Mouse (Mus musculus): ENCODE results near the gene Hacl1.
"Not testable (repeated sequence)": the region's sequence is repeated elsewhere in the genome, so short reads cannot be mapped to it uniquely, and the experiment has no call there.

Hacl1 gene

GRCm38 (mm10) chr14:31641506-31642155 is 545 bp upstream of the Hacl1 start:
- no peak for DNase-seq (ENCODE audit: low spot score)

GRCm38 (mm10) chr14:31640346-31640889 is 668 bp downstream of the Hacl1 start, which contains the start of gene Gm49387:
TSS of gene Gm49387 (minus strand) at chr14:31640878.
- DNase-seq (ENCODE audit: low spot score) = peak; percentile 40

- DNase-seq (ENCODE audit: low spot score) = no peak
Measured at GRCm38 (mm10) chr14:31630677-31631076, 10.4 kb downstream of the Hacl1 start.

GRCm38 (mm10) chr14:31622748-31623147 is 18.3 kb downstream of the Hacl1 start:
- no peak for DNase-seq (ENCODE audit: low spot score)

DNA sequence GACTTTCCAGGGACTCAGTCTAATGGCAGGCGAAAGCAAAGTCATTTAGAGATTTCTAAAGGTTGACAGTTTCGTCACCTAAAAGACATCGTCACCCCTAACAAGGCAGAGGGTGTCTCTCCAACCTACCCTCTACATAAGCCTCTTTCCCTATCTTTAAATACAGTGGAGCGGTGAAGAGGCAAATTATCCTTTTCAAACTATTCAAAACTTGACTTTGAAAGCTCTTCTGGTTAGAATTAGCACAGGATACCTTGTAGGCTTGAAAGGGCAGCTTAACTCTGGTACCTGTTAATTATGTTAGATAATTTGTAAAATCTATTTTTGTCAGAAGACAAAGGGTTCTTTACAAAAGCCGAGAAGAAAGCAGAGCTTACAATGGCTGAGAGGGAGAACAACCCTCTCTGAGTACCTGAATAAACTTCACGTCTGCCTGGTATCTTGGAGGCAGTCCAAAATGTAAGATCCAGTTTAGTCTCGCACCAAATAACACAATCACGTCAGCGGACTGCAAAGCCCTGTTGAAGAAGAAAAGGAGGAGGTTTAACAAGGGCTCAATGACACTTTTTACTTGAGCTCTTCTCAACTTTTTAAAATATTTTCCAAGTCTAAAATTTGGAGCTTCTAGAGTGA is 20.4 kb downstream of the Hacl1 start:
- no peak for DNase-seq (ENCODE audit: low spot score)

- no peak for DNase-seq (ENCODE audit: low spot score)
Measured at GRCm38 (mm10) chr14:31617997-31618396, 23.1 kb downstream of the Hacl1 start.

DNA sequence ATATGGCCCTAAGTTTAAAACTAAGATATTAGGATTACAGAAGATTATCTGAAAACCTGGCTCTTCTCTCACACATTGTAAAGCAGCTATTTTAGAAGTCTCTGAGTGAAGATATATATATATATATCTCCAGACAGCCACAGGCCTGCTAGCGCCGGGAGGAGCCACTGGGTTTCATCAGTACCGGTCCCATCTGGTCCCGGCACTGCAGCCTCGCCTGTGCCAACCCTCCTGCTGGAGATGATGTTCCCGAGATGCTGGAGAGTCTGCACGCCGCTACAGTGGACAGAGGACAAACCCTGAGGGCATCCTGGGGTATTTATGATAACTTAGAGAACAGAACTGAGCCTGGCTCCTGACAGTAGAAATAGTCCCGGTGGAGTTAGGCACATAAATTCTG is 23.9 kb downstream of the Hacl1 start:
- DNase-seq (ENCODE audit: low spot score) = no peak

DNA sequence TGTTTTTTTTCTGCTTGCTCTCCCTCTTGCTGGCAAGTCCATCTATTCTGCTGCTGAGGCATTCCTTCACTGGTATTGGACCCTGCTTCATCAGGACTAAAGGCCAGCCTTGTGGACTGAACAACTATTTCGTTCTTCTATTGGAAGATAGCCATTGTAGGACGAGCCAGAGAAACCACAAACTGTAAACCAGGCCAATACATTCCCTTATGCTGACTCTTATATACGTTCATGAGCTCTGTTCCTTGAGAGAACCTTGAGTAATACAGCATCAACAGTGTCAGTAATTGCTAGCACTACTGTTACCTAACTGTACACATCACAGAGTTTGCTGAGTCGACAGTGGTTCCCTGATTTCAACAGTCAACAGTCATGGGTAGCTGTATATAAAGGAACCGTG is 27.4 kb downstream of the Hacl1 start:
- peak; percentile 33 for DNase-seq (ENCODE audit: low spot score)

- no peak for DNase-seq (ENCODE audit: low spot score)
Measured at GRCm38 (mm10) chr14:31611986-31612385, 29.1 kb downstream of the Hacl1 start.

DNA sequence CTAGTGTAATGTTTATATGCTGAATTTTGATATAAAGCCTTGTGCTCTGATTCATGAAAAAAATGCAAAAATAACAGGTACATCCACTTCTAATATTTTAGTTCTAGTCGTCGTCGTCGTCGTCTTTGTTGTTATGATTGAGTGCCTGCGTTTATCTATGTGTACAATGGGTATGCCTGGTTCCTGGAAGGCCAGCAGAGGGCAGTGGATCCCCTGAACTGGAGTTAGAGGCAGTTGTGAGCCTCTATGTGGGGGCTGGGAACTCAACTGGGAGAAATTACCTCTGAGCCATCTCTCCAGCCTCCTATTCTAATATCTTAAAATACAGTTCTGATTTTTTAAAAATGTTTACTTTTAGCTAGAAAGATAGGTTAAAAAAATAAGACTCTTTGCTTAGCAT is 35.6 kb downstream of the Hacl1 start:
- no peak for DNase-seq (ENCODE audit: low spot score)

GRCm38 (mm10) chr14:31604916-31605315 is 36.2 kb downstream of the Hacl1 start:
- DNase-seq (ENCODE audit: low spot score) = peak; percentile 60

DNA sequence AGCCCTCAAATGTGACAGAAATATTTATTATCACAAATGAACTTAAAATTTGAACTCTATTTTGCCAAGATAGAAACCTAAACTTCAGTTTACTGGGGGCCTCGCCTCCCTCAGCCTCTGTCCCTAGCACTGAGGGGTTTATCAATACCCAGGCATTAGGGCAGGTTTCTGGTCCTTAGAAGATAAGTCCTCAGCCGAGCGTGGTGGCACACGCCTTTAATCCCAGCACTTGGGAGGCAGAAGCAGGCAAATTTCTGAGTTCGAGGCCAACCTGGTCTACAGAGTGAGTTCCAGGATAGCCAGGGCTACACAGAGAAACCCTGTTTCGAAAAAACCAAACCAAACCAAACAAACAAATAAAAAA is 38.5 kb downstream of the Hacl1 start:
- not testable (repeated sequence) for DNase-seq (ENCODE audit: low spot score)

DNA sequence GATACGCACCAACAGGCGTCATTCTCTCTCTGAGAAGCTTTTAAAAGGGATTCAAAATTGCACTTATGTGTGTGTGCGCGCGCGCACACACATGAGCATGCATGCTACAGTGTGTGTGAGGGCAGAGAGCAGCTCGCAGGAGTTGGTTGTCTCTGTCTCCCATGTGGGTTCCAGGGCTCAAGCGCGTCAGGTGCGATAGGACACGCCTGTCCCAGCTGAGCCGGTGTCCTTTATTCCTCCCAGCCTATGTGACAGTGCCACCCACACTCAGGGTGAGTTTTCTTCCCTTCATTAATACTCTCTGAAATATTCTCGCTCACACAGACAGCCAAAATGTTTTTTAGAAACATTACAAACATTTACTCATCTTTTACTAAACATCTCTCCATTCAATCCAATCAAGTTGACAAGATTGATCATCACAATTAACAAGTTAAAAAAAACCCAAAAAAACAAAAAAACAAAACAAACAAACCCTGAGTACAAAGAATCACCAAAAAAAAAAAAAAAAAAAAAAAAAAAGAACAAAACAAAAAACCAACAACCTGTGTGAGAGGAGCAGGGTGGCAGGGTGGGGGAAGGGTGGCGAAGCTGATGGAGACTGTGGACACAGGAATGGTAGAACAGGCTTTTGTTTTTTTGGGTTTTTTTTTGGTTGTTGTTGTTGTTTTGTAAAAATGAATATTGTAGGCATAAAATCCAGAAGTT is 39.0 kb downstream of the Hacl1 start:
- DNase-seq (ENCODE audit: low spot score) = no peak

GRCm38 (mm10) chr14:31597446-31597845 is 43.6 kb downstream of the Hacl1 start:
- DNase-seq (ENCODE audit: low spot score) = no peak

DNA sequence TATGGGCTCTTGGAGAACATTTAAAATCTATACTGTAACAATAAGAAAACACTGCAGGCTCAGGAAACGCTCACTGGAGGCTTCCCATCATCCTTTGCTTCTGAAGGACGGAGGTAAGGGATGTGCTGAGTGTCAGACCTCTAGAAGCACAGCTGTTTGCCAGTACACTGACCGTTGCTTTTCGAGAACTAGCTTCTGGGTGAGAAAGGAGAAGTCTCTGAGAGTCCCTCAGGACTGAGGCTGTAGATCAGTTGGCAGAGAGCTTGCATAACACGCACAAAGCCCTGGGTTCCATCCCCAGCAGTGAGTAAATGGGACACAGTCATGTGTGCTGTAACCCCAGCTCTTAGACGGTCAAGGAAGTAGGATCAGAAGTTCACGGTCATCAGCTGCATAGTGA is 44.7 kb downstream of the Hacl1 start:
- no peak for DNase-seq (ENCODE audit: low spot score)

GRCm38 (mm10) chr14:31594693-31595092 is 46.4 kb downstream of the Hacl1 start:
- no peak for DNase-seq (ENCODE audit: low spot score)

DNA sequence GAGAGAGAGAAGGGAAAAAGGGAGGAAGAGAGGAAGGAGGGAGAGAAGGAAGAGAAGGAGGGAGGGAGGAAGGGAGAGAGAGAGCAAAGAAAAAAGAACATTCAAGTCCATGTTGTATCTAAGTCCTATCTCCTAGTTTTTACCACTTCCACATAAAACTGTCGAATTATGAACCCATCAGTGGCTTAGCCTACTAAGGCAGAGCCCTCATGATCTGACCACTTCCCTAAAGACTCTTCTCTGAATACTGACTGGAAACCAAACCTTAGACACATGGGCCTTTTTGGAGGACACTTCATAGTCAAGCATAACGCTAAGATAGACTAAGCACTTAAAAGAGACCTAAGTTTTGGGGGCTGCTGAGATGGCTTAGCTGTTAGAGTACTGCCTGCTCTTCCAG is 48.0 kb downstream of the Hacl1 start:
- DNase-seq (ENCODE audit: low spot score) = no peak

GRCm38 (mm10) chr14:31591243-31591642 is 49.8 kb downstream of the Hacl1 start, which contains the start of gene Colq:
TSS of gene Colq (minus strand) at chr14:31591343.
- DNase-seq (ENCODE audit: low spot score) = no peak

- peak; percentile 78 for DNase-seq (ENCODE audit: low spot score)
Measured at GRCm38 (mm10) chr14:31586451-31586850, 54.6 kb downstream of the Hacl1 start.

GRCm38 (mm10) chr14:31583082-31583481 is 58.0 kb downstream of the Hacl1 start:
- DNase-seq (ENCODE audit: low spot score) = no peak

DNA sequence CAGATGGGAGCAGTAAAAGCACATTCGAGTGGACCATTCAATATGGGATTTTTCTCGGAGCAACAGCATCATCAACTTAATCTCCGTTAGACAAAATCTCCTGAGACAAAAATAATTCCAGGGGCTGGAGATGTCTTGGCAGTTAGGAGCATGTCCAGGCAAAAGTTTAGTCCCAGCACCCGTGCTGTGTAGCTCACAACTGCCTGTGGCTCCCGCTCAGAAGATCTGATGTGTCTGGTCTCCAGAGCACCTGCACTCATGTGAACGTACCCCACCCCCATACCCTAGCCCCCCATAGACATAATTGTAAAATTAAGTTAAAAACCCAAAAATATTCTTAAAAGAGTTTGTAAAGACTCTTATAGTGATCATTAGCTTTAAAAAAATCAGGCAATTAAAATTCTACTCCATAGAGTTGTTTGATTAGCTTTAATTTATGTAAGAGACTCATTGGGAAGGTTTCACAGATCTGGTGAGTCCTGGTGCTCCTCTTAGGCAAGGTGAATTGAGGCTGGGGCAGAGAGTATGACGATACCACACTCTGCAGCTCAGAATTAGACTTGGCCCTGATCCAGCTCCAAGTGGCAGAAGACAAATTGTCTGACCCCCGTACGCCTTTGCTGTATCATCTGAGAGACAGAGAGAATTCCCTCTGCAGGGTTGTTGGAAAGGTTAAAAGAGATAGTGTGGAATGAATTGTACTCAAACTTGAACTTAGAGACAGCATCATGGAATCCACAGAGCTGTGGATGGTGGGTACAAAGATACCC is 62.9 kb downstream of the Hacl1 start:
- DNase-seq (ENCODE audit: low spot score) = no peak
